Mouse (Mus musculus): Measurements from ENCODE around the gene Scaf4. TPM values are rescaled to one million over a fixed set of nuclear protein-coding genes. Genes with fewer than 3 reads are reported as not detected.

Scaf4 gene
- total RNA-seq, 1 experiment from 2014 or later, result 18.7 TPM

GRCm38 (mm10) chr16:90181673-90182072 is 102.6 kb downstream of the Scaf4 start:
- ATAC-seq (replicated peaks; ENCODE audit: insufficient number of reproducible peaks, low FRiP score, low TSS enrichment, poor library complexity, severe bottlenecking), result no peak

GRCm38 (mm10) chr16:90180975-90181374 is 103.3 kb downstream of the Scaf4 start:
- ATAC-seq (replicated peaks; ENCODE audit: insufficient number of reproducible peaks, low FRiP score, low TSS enrichment, poor library complexity, severe bottlenecking), result no peak

- ATAC-seq (replicated peaks; ENCODE audit: insufficient number of reproducible peaks, low FRiP score, low TSS enrichment, poor library complexity, severe bottlenecking), result no peak
Observed at GRCm38 (mm10) chr16:90179892-90180291, 104.4 kb downstream of the Scaf4 start.

GRCm38 (mm10) chr16:90178404-90178803 is 105.9 kb downstream of the Scaf4 start:
- ATAC-seq (replicated peaks; ENCODE audit: insufficient number of reproducible peaks, low FRiP score, low TSS enrichment, poor library complexity, severe bottlenecking), result no peak

GRCm38 (mm10) chr16:90177425-90177824 is 106.9 kb downstream of the Scaf4 start:
- ATAC-seq (replicated peaks; ENCODE audit: insufficient number of reproducible peaks, low FRiP score, low TSS enrichment, poor library complexity, severe bottlenecking), result peak; percentile 93

- no peak for ATAC-seq (replicated peaks; ENCODE audit: insufficient number of reproducible peaks, low FRiP score, low TSS enrichment, poor library complexity, severe bottlenecking)
Observed at GRCm38 (mm10) chr16:90176472-90176871, 107.8 kb downstream of the Scaf4 start.

Other genes with a start within 250 kb of the Scaf4 start
- 24.6 to 28.6 TPM (median 27.7 TPM) in 3 replicates for gene Tiam1, start 140.7 kb downstream of the Scaf4 start, total RNA-seq (2017)
- 453 to 604 TPM (median 584 TPM) in 3 replicates for gene Sod1, start 63.7 kb downstream of the Scaf4 start, total RNA-seq (2017)
- not detected in 3 replicates for gene Hunk, start 101.5 kb upstream of the Scaf4 start, total RNA-seq (2017)